Mouse (Mus musculus) liver, embryonic 11.5 days (tissue): ENCODE measurements around the gene Rnpc3. TPM values are rescaled to one million over a fixed set of nuclear protein-coding genes. Genes with fewer than 3 reads are reported as not detected.
"Not testable (repeated sequence)": the region's sequence is repeated elsewhere in the genome, so short reads cannot be mapped to it uniquely, and the experiment has no call there.

Source experiments
- ATAC-seq: fragments of 200-750 bp; cut with Nextera tagmentation; replicated peaks from 2 replicates; pipeline ENCODE4 v1.8.0; 2017; ENCODE audit warnings: moderate number of reproducible peaks, mild to moderate bottlenecking, moderate TSS enrichment, moderate library complexity; ENCODE audit not compliant: low FRiP score
- DNase-seq: peaks from one replicate; pipeline ENCODE4 v3.0.0-alpha.2; 2017; ENCODE audit warnings: low spot score
- H3K27ac ChIP-seq: fragments of 300-500 bp; sonication (generic); 2 replicates; pipeline ENCODE4 v1.5.1; 2014; ENCODE audit warnings: mild to moderate bottlenecking, low read depth, low read length, control low read depth
- H3K27me3 ChIP-seq: fragments of 300-500 bp; sonication (generic); replicated peaks from 2 replicates; pipeline ENCODE4 v1.6.1; 2014; ENCODE audit warnings: low read length, mixed read lengths; ENCODE audit not compliant: control insufficient read depth, insufficient read depth
- H3K36me3 ChIP-seq: fragments of 300-500 bp; sonication (generic); 2 replicates; pipeline ENCODE4 v1.6.1; 2014; ENCODE audit warnings: mild to moderate bottlenecking, low read length, moderate library complexity, mixed read lengths; ENCODE audit not compliant: control insufficient read depth, insufficient read depth
- H3K4me1 ChIP-seq: fragments of 300-500 bp; sonication (generic); replicated peaks from 2 replicates; pipeline ENCODE4 v1.6.1; 2014; ENCODE audit warnings: low read length, mixed read lengths; ENCODE audit not compliant: control insufficient read depth, insufficient read depth
- H3K4me2 ChIP-seq: fragments of 300-500 bp; sonication (generic); 2 replicates; pipeline ENCODE4 v1.6.1; 2014; ENCODE audit warnings: mild to moderate bottlenecking, control low read depth, moderate library complexity
- H3K4me3 ChIP-seq: fragments of 300-500 bp; sonication (generic); 2 replicates; pipeline ENCODE4 v1.5.1; 2014; ENCODE audit warnings: low read depth, low read length, control low read depth
- H3K9ac ChIP-seq: fragments of 300-500 bp; sonication (generic); 2 replicates; pipeline ENCODE4 v1.6.1; 2014; ENCODE audit warnings: low read depth, low read length, control low read depth
- H3K9me3 ChIP-seq: fragments of 300-500 bp; sonication (generic); 2 replicates; pipeline ENCODE4 v1.6.1; 2016; ENCODE audit warnings: low read length, inconsistent platforms, mixed read lengths; ENCODE audit not compliant: control insufficient read depth
- WGBS: fragments of 180-500 bp; shearing (Covaris S2); extraction: QIAGEN DNeasy Blood & Tissue Kit; methylation state at CpG from one replicate; pipeline ENCODE4 v1.1.7; 2014; 5-methylcytosine and 5-hydroxymethylcytosine counted together
- polyA plus RNA-seq: library from polyadenylated mRNA; unstranded; fragments of >200 nt; fragmentation: Nextera tagmentation; extraction: Ambion mirVana; gene quantifications from 2 replicates; pipeline ENCODE4 v1.2.1, GENCODE M21; 2014

Rnpc3 gene
- polyA plus RNA-seq = 29.7 and 35.7 TPM in 2 replicates

GRCm38 (mm10) chr3:113629606-113630359 is at the start of gene Rnpc3:
Rnpc3 (minus strand) TSS chr3:113630149.
- peak within 1 kb of the TSS; percentile 72 for H3K4me3 ChIP-seq
- H3K27me3 ChIP-seq = no peaks in the 10 kb centered on the region
- H3K4me1 ChIP-seq = peaks cover 9% of the 10 kb centered on the region; the same call in 1 of the 2 replicates
- ATAC-seq (peak; percentile 97), DNase-seq (peak; percentile 92)
- H3K27ac ChIP-seq = peak within 1 kb of the TSS; percentile 99
- WGBS = under 1% methylated on average over 68 of the region's 70 CpGs
- no peaks in the 10 kb centered on the region for H3K9me3 ChIP-seq
- H3K36me3 ChIP-seq = no peaks in the 10 kb centered on the region
- peak within 1 kb of the TSS; percentile 71 for H3K4me2 ChIP-seq
- H3K9ac ChIP-seq = peak within 1 kb of the TSS; percentile 75

GRCm38 (mm10) chr3:113656940-113657339 is 27.0 kb upstream of the Rnpc3 start:
- Histone ChIP-seq H3K4me1 (no peaks in the 10 kb centered on the region), H3K36me3 (no peaks in the 10 kb centered on the region), H3K9ac (no peak overlapping the region), H3K4me2 (no peak overlapping the region), H3K9me3 (no peaks in the 10 kb centered on the region), H3K27me3 (no peaks in the 10 kb centered on the region), H3K27ac (no peak overlapping the region), H3K4me3 (no peak overlapping the region)
- ATAC-seq = peak; percentile 75; the same call in 1 of the 2 replicates
- WGBS = 63% methylated on average over 2 of the region's 2 CpGs
- no peak for DNase-seq

- H3K27me3 ChIP-seq = no peaks in the 10 kb centered on the region
- ATAC-seq (no peak), DNase-seq (no peak)
- no peak overlapping the region for H3K4me3 ChIP-seq
- H3K36me3 ChIP-seq = no peaks in the 10 kb centered on the region
- H3K9ac ChIP-seq = no peak overlapping the region
- no peak overlapping the region for H3K27ac ChIP-seq
- H3K9me3 ChIP-seq = no peaks in the 10 kb centered on the region
- WGBS = 69% methylated on average over 3 of the region's 3 CpGs
- H3K4me2 ChIP-seq = no peak overlapping the region
- H3K4me1 ChIP-seq = no peaks in the 10 kb centered on the region
Observed at GRCm38 (mm10) chr3:113654335-113654734, 24.4 kb upstream of the Rnpc3 start.

GRCm38 (mm10) chr3:113651386-113651785 is 21.4 kb upstream of the Rnpc3 start:
- H3K27ac ChIP-seq, H3K27me3 ChIP-seq, H3K4me1 ChIP-seq, DNase-seq, H3K4me2 ChIP-seq, H3K36me3 ChIP-seq, H3K9ac ChIP-seq, ATAC-seq, H3K4me3 ChIP-seq, H3K9me3 ChIP-seq: not testable (repeated sequence)
- WGBS = 61% methylated on average over 3 of the region's 3 CpGs

- H3K27ac ChIP-seq = no peak overlapping the region
- ATAC-seq (no peak), DNase-seq (no peak)
- no peaks in the 10 kb centered on the region for H3K36me3 ChIP-seq
- H3K4me2 ChIP-seq = no peak overlapping the region
- H3K9ac ChIP-seq = no peak overlapping the region
- H3K9me3 ChIP-seq = no peaks in the 10 kb centered on the region
- no peak overlapping the region for H3K4me3 ChIP-seq
- 63% methylated on average over 1 of the region's 1 CpGs for WGBS
- no peaks in the 10 kb centered on the region for H3K27me3 ChIP-seq
- no peaks in the 10 kb centered on the region for H3K4me1 ChIP-seq
Observed at GRCm38 (mm10) chr3:113639545-113639944, 9.6 kb upstream of the Rnpc3 start.

- ATAC-seq (no peak), DNase-seq (no peak)
- Histone ChIP-seq H3K36me3 (no peaks in the 10 kb centered on the region), H3K4me1 (peaks cover 9% of the 10 kb centered on the region; the same call in 1 of the 2 replicates), H3K9ac (no peak overlapping the region), H3K4me2 (no peak overlapping the region), H3K27me3 (no peaks in the 10 kb centered on the region), H3K9me3 (no peaks in the 10 kb centered on the region), H3K27ac (no peak overlapping the region), H3K4me3 (no peak overlapping the region)
Observed at GRCm38 (mm10) chr3:113634220-113634619, 4.3 kb upstream of the Rnpc3 start.

- Histone ChIP-seq H3K9me3 (no peaks in the 10 kb centered on the region), H3K4me3 (no peak overlapping the region; the same call in 1 of the 2 replicates), H3K36me3 (no peaks in the 10 kb centered on the region), H3K9ac (no peak overlapping the region), H3K4me2 (peak overlapping the region; percentile 71; the same call in 1 of the 2 replicates), H3K27me3 (no peaks in the 10 kb centered on the region), H3K4me1 (peaks cover 9% of the 10 kb centered on the region; the same call in 1 of the 2 replicates), H3K27ac (no peak overlapping the region)
- DNase-seq = no peak
- ATAC-seq = no peak; the same call in 1 of the 2 replicates
Observed at GRCm38 (mm10) chr3:113631611-113632010, 1.7 kb upstream of the Rnpc3 start.

GRCm38 (mm10) chr3:113630564-113630963 is 615 bp upstream of the Rnpc3 start:
- DNase-seq (no peak), ATAC-seq (no peak)

GRCm38 (mm10) chr3:113606599-113606998 is 23.4 kb downstream of the Rnpc3 start, which contains the start of gene Amy1:
Amy1 (minus strand) TSS chr3:113606699.
- no peak for DNase-seq
- H3K9ac ChIP-seq = no peak within 1 kb of the TSS
- H3K9me3 ChIP-seq = no peaks in the 10 kb centered on the region
- H3K27me3 ChIP-seq = no peaks in the 10 kb centered on the region
- H3K36me3 ChIP-seq = peaks cover 11% of the 10 kb centered on the region
- H3K4me2 ChIP-seq = no peak within 1 kb of the TSS
- no peak within 1 kb of the TSS for H3K27ac ChIP-seq
- WGBS = 92% methylated on average over 2 of the region's 2 CpGs
- H3K4me3 ChIP-seq = no peak within 1 kb of the TSS
- no peak for ATAC-seq
- H3K4me1 ChIP-seq = no peaks in the 10 kb centered on the region

More at GRCm38 (mm10) chr3:113630564-113630963, 615 bp upstream of the Rnpc3 start:
- Histone ChIP-seq H3K27ac (peak overlapping the region; percentile 99), H3K27me3 (no peaks in the 10 kb centered on the region), H3K9me3 (no peaks in the 10 kb centered on the region), H3K36me3 (no peaks in the 10 kb centered on the region), H3K9ac (peak overlapping the region; percentile 75), H3K4me2 (peak overlapping the region; percentile 71), H3K4me1 (peaks cover 9% of the 10 kb centered on the region; the same call in 1 of the 2 replicates), H3K4me3 (peak overlapping the region; percentile 72)
- 7% methylated on average over 13 of the region's 13 CpGs for WGBS
